Mouse (Mus musculus): ENCODE measurements around the gene Aldh1a1. TPM values are rescaled to one million over a fixed set of nuclear protein-coding genes. Genes with fewer than 3 reads are reported as not detected.
"Not testable (repeated sequence)": the region's sequence is repeated elsewhere in the genome, so short reads cannot be mapped to it uniquely, and the experiment has no call there.

Aldh1a1 gene
- polyA plus RNA-seq, 1 experiment from 2014 or later = 0.36 TPM

DNA sequence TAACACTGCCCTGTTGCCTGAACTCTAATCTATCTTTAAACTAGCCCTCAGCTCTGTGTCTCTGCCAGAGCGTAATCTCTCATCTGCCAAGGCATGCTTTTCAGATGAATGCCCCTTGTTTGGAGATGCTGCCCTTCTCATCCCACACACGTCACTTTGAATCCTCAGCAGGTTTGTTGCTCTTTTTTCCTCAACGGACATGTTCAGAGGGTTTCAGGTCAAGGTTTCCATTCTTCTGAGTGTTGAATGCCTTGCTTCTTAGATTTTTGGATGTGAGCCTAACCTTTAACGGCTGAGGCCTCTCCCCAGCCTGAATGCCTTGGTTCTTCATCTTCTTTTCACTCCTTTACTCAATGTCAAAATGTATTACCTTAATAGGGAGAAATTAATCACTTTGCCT lies 16.1 kb downstream of the Aldh1a1 start:
- Histone ChIP-seq H3K4me3 (ENCODE audit: low read depth, low read length) (no peak overlapping the region), H3K4me2 (ENCODE audit: low read length) (no peak overlapping the region), H3K9me3 (replicated peaks; ENCODE audit: control insufficient read depth, low read length) (no peaks in the 10 kb centered on the region), H3K9ac (ENCODE audit: low read length) (no peak overlapping the region), H3K27ac (ENCODE audit: low read depth, low read length) (no peak overlapping the region), H3K4me1 (ENCODE audit: control insufficient read depth, insufficient read depth, low read length) (no peaks in the 10 kb centered on the region), H3K27me3 (replicated peaks; ENCODE audit: control insufficient read depth, insufficient read depth, low read length) (no peaks in the 10 kb centered on the region), H3K36me3 (ENCODE audit: control insufficient read depth, insufficient read depth, low read length) (no peaks in the 10 kb centered on the region)
- 28% methylated on average over 4 of the region's 4 CpGs for WGBS
- ATAC-seq (no peak), DNase-seq (ENCODE audit: low spot score) (no peak)

DNA sequence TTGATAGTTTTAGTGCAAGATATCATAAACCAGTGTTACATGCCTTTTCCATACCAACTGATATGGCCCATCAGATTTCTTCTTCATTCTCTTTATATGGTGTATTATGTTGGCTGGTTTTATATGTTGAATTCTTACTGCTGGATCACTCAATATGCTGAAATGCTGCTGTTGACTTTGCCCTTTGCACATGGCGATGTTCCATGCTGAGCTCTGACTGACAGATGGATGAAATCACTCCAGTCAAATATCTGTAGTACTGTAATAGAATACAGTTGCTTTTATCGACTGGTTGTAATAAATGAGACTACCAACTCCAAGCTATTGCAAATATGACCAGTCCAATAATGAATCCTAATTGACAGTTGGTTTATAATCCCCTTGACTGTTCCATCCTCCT lies 19.5 kb downstream of the Aldh1a1 start:
- 92% methylated on average over 2 of the region's 2 CpGs for WGBS

DNA sequence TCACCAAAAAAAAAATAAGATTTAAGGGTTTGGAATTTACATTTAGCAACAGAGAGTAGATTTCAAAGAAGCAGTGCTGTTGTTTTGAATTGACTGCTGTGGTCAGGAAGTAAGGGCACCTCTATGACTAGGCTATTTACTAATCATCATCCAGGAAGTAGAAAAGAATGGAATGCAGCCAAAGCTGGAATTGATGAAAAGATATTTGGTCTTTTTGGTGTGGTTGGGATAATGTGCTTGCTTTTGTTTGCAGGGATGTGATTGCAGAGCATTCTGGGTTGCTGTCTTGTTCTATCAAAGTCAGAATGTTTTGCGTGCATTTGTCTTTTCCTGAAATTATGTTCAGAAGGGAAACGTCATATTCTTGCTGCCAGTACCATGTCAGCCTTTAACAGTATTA lies 20.7 kb downstream of the Aldh1a1 start:
- no peak overlapping the region for H3K9ac ChIP-seq (ENCODE audit: low read length)
- H3K4me3 ChIP-seq (ENCODE audit: low read depth, low read length) = no peak overlapping the region
- no peak for DNase-seq (ENCODE audit: low spot score)
- no peaks in the 10 kb centered on the region for H3K4me1 ChIP-seq (ENCODE audit: control insufficient read depth, insufficient read depth, low read length)
- 92% methylated on average over 2 of the region's 2 CpGs for WGBS
- H3K9me3 ChIP-seq (replicated peaks; ENCODE audit: control insufficient read depth, low read length) = no peaks in the 10 kb centered on the region
- no peak overlapping the region for H3K4me2 ChIP-seq (ENCODE audit: low read length)
- no peaks in the 10 kb centered on the region for H3K36me3 ChIP-seq (ENCODE audit: control insufficient read depth, insufficient read depth, low read length)
- ATAC-seq = no peak
- H3K27ac ChIP-seq (ENCODE audit: low read depth, low read length) = no peak overlapping the region
- H3K27me3 ChIP-seq (replicated peaks; ENCODE audit: control insufficient read depth, insufficient read depth, low read length) = no peaks in the 10 kb centered on the region

More for the DNA sequence above, 19.5 kb downstream of the Aldh1a1 start:
- Histone ChIP-seq H3K4me3 (ENCODE audit: low read depth, low read length) (no peak overlapping the region), H3K9me3 (replicated peaks; ENCODE audit: control insufficient read depth, low read length) (no peaks in the 10 kb centered on the region), H3K4me1 (ENCODE audit: control insufficient read depth, insufficient read depth, low read length) (no peaks in the 10 kb centered on the region), H3K9ac (ENCODE audit: low read length) (no peak overlapping the region), H3K4me2 (ENCODE audit: low read length) (no peak overlapping the region), H3K36me3 (ENCODE audit: control insufficient read depth, insufficient read depth, low read length) (no peaks in the 10 kb centered on the region), H3K27ac (ENCODE audit: low read depth, low read length) (no peak overlapping the region), H3K27me3 (replicated peaks; ENCODE audit: control insufficient read depth, insufficient read depth, low read length) (no peaks in the 10 kb centered on the region)
- ATAC-seq (no peak), DNase-seq (ENCODE audit: low spot score) (no peak)

DNA sequence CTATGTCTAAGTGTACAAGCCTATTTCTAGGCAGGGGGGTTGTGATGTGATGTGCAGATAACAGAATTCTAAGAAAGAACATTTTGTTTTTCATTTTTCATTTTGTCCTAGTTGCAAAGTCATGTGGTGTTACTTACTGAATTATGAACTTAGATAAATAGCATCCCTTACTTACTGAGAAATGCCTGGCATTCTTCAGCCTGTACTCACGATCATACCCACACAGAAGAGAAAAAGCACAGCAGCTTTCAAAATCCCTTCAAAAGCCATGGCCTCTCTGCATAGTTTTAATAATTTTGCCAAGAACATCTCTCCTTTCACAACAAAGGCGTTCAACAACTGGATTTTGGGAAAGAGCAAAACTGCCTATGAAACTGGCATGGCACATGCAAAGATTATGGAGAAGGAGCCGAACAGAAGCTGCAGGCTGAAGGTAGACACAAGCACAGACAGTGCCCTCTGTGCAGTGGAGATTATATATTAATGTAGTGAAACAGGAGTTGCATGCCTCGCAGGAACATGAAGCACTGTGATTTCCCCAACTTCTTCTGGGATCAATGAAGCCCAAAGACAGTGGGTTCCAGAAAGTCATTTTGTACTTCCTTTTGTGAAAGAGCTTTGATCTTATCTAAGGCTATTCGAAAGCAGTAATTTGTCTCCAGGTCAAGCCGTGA lies 21.3 kb downstream of the Aldh1a1 start:
- H3K4me3 ChIP-seq (ENCODE audit: low read depth, low read length) = no peak overlapping the region
- no peak for DNase-seq (ENCODE audit: low spot score)
- H3K36me3 ChIP-seq (ENCODE audit: control insufficient read depth, insufficient read depth, low read length) = no peaks in the 10 kb centered on the region
- no peak overlapping the region for H3K9ac ChIP-seq (ENCODE audit: low read length)
- H3K4me1 ChIP-seq (ENCODE audit: control insufficient read depth, insufficient read depth, low read length) = no peaks in the 10 kb centered on the region
- no peak for ATAC-seq
- H3K27me3 ChIP-seq (replicated peaks; ENCODE audit: control insufficient read depth, insufficient read depth, low read length) = no peaks in the 10 kb centered on the region
- WGBS = 82% methylated on average over 6 of the region's 6 CpGs
- H3K9me3 ChIP-seq (replicated peaks; ENCODE audit: control insufficient read depth, low read length) = no peaks in the 10 kb centered on the region
- H3K4me2 ChIP-seq (ENCODE audit: low read length) = no peak overlapping the region
- no peak overlapping the region for H3K27ac ChIP-seq (ENCODE audit: low read depth, low read length)

DNA sequence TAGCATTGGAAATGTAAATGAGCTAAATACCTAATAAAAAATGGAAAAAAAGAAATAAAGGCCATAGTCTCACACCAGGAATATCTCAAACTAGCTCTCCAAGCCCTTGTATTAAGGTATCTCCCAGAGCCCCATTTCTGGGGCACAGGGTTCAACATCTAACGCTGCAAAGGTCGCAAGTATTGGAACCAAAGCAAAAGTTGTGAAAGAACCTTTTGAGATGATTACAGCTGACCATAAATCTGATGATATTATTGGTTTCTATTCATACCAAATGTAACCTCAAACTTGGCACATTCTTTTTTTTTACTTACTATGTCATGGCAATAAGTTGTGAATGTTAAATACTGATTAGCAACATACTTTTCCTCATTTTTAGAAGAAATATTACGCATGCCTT lies 24.0 kb downstream of the Aldh1a1 start:
- DNase-seq (ENCODE audit: low spot score) (no peak), ATAC-seq (no peak)
- 93% methylated on average over 3 of the region's 3 CpGs for WGBS
- no peaks in the 10 kb centered on the region for H3K27me3 ChIP-seq (replicated peaks; ENCODE audit: control insufficient read depth, insufficient read depth, low read length)
- H3K4me2 ChIP-seq (ENCODE audit: low read length) = no peak overlapping the region
- no peaks in the 10 kb centered on the region for H3K9me3 ChIP-seq (replicated peaks; ENCODE audit: control insufficient read depth, low read length)
- no peak overlapping the region for H3K4me3 ChIP-seq (ENCODE audit: low read depth, low read length)
- H3K36me3 ChIP-seq (ENCODE audit: control insufficient read depth, insufficient read depth, low read length) = no peaks in the 10 kb centered on the region
- no peak overlapping the region for H3K9ac ChIP-seq (ENCODE audit: low read length)
- H3K4me1 ChIP-seq (ENCODE audit: control insufficient read depth, insufficient read depth, low read length) = no peaks in the 10 kb centered on the region
- no peak overlapping the region for H3K27ac ChIP-seq (ENCODE audit: low read depth, low read length)

DNA sequence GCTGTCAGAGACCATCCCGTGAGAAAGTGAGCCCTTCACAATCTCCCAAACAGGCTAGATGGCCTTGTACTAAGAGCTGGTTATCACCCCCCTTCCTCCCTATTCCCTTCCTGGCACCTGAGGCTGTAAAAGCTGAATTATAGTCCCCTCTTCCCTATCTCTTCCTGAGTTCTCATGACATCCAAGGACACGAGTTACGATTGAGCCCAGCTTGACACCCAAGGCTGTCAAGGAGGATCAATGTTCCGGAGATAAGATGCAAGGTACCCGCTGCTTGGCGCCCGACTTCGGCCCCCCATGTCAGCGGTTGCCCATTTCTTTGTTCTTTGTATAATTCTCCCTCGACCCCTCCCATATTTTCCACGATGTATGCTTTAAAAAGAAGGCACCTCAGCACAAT lies 36.6 kb downstream of the Aldh1a1 start:
- not testable (repeated sequence) for H3K4me3 ChIP-seq (ENCODE audit: low read depth, low read length); H3K27me3 ChIP-seq (replicated peaks; ENCODE audit: control insufficient read depth, insufficient read depth, low read length); H3K36me3 ChIP-seq (ENCODE audit: control insufficient read depth, insufficient read depth, low read length); H3K9ac ChIP-seq (ENCODE audit: low read length); H3K27ac ChIP-seq (ENCODE audit: low read depth, low read length); DNase-seq (ENCODE audit: low spot score); ATAC-seq; H3K4me2 ChIP-seq (ENCODE audit: low read length); H3K9me3 ChIP-seq (replicated peaks; ENCODE audit: control insufficient read depth, low read length); H3K4me1 ChIP-seq (ENCODE audit: control insufficient read depth, insufficient read depth, low read length)
- WGBS = 85% methylated on average over 11 of the region's 11 CpGs

DNA sequence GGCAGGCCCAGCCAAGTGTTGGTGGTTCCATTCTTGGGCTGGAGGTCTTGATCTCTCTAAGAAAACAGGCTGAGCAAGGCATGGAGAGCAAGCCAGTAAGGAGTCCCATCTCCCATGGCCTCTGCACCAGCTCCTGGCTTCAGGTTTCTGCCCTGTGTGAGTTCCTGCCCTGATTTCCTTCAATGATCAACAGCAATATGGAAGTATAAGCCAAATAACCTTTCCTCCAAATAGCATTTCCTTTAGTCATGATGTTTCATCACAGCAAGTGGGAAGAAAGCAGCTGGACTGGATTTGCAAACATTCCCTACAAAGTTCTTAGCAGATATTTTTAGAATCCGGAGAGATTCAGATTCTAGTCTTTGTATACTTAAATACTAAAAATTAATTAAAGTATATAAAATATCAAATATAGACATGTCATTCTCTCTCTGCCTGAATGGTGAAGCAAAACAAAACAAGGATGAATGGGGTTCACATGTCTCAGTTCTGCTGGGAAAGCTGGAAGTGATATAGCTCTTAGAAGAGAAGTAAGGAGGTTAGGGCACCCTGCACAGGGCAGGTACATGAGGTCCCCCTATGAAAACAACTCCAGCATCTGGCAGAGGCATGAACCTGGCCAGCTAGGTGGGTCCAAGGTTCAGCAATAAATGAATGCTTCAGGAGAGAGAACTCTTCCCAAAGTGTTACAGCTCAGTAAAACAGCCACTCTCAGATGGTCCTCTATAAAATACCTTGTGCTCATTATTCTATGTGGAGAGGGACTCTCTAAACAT lies 37.6 kb downstream of the Aldh1a1 start:
- WGBS = 93% methylated on average over 1 of the region's 1 CpGs
- no peak for DNase-seq (ENCODE audit: low spot score)

DNA sequence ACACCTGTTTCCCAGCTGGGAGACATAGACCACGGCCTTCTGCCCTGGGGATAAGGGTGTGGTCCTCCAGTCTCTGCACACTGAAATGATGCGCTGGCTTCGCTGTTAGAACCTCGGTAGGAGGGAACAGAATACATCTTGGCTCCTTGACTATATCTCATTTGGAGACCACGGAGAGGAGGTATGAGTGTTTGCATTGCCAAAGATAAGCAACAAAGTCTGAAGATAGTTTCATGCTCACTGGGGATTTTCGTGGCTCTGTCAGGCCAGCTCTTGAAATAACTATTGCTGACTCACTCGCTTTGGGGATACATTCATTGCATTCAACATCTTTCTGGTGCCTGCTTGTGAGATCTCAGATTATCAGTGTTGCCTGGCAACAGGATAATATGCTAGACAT lies 44.0 kb downstream of the Aldh1a1 start:
- Histone ChIP-seq H3K9me3 (replicated peaks; ENCODE audit: control insufficient read depth, low read length) (no peaks in the 10 kb centered on the region), H3K9ac (ENCODE audit: low read length) (no peak overlapping the region), H3K4me1 (ENCODE audit: control insufficient read depth, insufficient read depth, low read length) (no peaks in the 10 kb centered on the region), H3K4me3 (ENCODE audit: low read depth, low read length) (no peak overlapping the region), H3K27ac (ENCODE audit: low read depth, low read length) (no peak overlapping the region), H3K36me3 (ENCODE audit: control insufficient read depth, insufficient read depth, low read length) (no peaks in the 10 kb centered on the region), H3K4me2 (ENCODE audit: low read length) (no peak overlapping the region), H3K27me3 (replicated peaks; ENCODE audit: control insufficient read depth, insufficient read depth, low read length) (no peaks in the 10 kb centered on the region)
- WGBS = 84% methylated on average over 7 of the region's 7 CpGs
- DNase-seq (ENCODE audit: low spot score) (peak; percentile 13), ATAC-seq (no peak)

More for the DNA sequence above, 37.6 kb downstream of the Aldh1a1 start:
- no peaks in the 10 kb centered on the region for H3K36me3 ChIP-seq (ENCODE audit: control insufficient read depth, insufficient read depth, low read length)
- no peak for ATAC-seq
- H3K4me1 ChIP-seq (ENCODE audit: control insufficient read depth, insufficient read depth, low read length) = no peaks in the 10 kb centered on the region
- H3K4me3 ChIP-seq (ENCODE audit: low read depth, low read length) = no peak overlapping the region
- no peak overlapping the region for H3K9ac ChIP-seq (ENCODE audit: low read length)
- no peaks in the 10 kb centered on the region for H3K9me3 ChIP-seq (replicated peaks; ENCODE audit: control insufficient read depth, low read length)
- H3K27me3 ChIP-seq (replicated peaks; ENCODE audit: control insufficient read depth, insufficient read depth, low read length) = no peaks in the 10 kb centered on the region
- H3K27ac ChIP-seq (ENCODE audit: low read depth, low read length) = no peak overlapping the region
- H3K4me2 ChIP-seq (ENCODE audit: low read length) = no peak overlapping the region

DNA sequence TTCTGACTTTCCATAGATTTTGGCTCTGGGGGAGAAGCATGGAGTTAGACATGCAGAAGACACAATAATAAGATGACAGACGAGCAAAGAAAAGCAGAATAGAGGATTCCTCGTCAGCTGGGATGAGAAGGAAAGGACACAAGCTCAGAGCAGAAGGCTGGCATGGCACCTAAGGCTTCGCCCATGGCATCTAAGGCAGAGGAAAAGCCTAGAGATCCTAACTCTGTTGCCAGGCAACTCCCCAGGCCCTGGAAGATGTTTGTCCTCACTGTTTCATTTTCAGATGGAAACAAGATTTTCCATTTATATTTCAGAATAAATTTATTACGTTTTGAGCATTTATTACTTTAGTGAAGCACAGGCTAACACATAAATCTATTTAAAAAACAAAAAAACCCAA lies 48.5 kb downstream of the Aldh1a1 start:
- DNase-seq (ENCODE audit: low spot score) (no peak), ATAC-seq (no peak)
- Histone ChIP-seq H3K36me3 (ENCODE audit: control insufficient read depth, insufficient read depth, low read length) (no peaks in the 10 kb centered on the region), H3K4me3 (ENCODE audit: low read depth, low read length) (no peak overlapping the region), H3K9ac (ENCODE audit: low read length) (no peak overlapping the region), H3K4me1 (ENCODE audit: control insufficient read depth, insufficient read depth, low read length) (no peaks in the 10 kb centered on the region), H3K9me3 (replicated peaks; ENCODE audit: control insufficient read depth, low read length) (no peaks in the 10 kb centered on the region), H3K27me3 (replicated peaks; ENCODE audit: control insufficient read depth, insufficient read depth, low read length) (no peaks in the 10 kb centered on the region), H3K4me2 (ENCODE audit: low read length) (no peak overlapping the region), H3K27ac (ENCODE audit: low read depth, low read length) (no peak overlapping the region)
- WGBS = 68% methylated on average over 4 of the region's 4 CpGs
